Mouse (Mus musculus) retina, postnatal 1 day (tissue): ENCODE data around the gene Lrrc74a.

Experiments used
- DNase-seq: peaks from one replicate; pipeline ENCODE4 v3.0.0-alpha.2; 2012

Gene Lrrc74a

DNA sequence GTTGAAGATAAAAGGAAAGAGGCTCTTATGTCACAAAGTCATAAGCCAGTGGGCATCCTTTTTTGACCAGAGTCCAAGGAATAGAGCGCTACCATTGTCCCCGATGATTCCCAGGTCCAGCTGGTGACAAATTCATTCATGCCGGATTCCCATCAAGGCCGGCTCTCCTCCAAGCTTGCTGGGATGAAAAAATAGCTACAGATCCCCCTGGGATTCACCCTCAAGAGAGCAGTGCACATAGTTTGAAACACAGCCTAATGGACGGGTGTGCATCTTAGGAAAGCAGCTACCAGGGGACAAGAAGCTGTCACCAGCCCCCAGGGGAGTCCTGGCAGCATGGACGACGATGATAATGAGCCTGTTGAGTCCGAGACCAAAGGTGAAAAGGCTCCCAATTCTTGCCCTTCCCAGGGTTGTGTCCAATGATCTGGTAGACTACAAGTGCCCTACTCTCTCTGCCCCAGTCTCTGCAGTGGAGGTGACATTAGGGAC is at the start of gene Lrrc74a:
Gene Lrrc74a (plus strand): TSS at position 51 of the 492 bp plus-strand sequence.
- DNase-seq, result no peak

DNA sequence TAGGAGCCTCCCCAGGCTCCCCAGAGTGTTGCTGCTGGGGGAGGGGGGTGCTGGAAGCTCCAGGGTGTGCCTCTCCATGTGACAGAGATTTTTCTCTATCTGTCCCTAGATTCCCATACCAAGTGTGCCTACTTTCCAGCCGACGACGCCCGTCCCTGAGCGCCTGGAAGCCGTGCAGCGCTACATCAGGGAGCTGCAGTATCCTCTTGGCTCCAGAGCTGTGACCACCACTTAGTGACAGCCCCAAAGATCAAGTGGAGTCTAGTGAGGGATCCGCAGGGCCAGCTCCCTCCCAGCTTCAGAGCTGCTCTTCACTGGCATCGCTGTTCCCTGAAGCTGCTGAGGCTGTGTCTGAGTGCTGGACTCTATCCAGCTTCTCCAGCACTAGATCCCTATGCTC is 48.9 kb upstream of the Lrrc74a start:
- no peak for DNase-seq

DNA sequence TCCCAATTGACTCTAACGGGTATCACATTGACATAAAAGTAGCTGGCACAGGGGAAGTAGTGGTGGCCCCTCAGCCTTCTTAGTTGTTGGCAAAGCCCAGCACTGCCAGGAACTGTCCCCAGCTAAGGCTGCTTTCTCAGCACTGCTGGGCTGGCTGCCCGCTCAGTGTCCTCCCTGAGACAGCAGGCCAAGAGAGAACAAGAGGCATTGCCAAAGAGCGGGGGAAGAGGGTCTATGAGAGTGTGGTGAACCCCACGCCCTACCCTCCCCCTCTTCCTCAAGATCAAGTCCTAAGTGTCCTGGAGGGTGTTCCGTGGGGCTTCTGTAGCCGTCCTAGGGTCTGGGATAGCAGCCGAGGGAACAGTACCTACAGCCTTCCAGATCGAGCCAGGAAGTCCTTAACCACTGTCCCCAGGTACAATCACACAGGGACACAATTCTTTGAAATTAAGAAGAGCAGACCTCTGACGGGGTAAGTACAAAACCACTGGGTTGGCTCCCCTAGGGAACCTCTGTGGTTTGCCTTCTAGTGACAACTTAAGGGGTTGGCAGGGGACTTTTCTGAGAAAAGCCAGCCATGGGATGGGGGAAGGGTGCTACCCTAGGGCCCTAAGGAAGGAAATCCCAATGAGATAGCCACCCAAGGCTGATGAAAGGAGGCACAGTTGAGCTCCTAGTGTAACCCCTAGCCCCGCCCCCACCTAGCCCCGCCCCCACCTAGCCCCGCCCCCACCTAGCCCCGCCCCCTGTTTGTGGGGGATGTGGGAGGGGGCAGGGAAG is 47.4 kb upstream of the Lrrc74a start:
- no peak for DNase-seq

DNA sequence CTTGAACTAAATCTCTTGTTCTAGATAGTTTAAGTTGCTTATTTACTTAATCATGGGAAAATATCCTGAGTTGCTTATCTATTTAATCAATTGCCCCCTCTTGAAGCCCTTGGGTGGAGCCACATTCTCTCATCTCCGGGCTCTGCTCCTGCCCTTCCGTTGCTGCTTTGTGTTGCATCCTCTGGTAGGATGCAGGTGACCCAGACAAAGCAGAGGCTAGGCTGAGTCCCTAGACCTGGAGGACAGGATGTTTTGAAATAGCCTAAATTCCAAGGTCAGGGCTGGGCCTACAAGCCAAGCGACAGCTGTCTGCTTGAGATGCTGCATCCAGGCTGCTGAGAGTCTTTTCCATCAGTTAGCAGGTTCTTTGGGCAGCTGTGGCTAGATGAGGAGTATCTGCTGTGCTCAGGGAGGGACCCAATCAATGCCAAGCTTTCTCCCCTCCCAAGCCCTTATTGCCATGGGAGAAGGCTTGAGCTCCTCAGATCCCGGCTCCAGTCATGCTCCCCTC is 46.7 kb upstream of the Lrrc74a start:
- no peak for DNase-seq

DNA sequence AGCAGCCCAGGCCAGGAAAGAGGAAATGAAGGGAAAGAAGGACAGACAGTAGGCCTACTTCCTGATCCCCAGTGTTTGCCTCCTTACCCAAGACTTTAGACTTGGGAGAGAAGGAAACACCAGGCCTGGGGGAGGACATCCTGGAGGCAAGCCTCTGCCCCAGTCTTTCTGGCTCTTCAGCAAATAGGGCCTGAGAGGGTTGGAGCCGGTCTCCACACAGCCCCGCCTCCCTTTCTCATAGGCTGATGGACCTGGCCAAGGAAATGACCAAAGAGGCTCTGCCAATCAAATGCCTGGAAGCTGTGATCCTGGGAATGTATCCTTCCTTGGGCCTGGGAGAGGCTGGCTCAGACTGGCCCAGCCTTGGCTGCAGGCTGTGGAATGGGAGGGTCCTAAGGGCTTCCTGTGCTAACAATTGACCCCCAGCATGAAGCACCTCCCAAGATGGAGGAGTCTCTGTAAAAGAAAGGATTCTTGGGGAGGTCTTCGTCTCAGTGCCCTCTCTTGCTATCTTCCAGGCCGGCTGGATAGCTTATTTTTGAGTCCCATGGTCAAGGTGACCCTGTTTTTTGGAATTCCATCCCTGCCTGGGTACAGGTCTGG is 46.1 kb upstream of the Lrrc74a start:
- DNase-seq, result no peak

DNA sequence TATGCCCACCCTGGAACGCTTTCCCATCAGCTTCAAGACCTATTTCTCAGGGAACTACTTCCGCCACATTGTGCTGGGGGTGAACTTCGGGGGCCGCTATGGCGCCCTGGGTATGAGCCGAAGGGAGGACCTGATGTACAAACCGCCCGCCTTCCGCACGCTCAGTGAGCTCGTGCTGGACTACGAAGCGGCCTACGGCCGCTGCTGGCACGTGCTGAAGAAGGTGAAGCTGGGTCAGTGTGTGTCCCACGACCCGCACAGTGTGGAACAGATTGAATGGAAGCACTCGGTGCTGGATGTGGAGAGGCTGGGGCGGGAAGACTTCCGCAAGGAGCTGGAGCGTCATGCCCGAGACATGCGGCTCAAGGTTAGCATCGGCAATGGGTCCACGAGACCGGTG is 45.3 kb upstream of the Lrrc74a start:
- no peak for DNase-seq

DNA sequence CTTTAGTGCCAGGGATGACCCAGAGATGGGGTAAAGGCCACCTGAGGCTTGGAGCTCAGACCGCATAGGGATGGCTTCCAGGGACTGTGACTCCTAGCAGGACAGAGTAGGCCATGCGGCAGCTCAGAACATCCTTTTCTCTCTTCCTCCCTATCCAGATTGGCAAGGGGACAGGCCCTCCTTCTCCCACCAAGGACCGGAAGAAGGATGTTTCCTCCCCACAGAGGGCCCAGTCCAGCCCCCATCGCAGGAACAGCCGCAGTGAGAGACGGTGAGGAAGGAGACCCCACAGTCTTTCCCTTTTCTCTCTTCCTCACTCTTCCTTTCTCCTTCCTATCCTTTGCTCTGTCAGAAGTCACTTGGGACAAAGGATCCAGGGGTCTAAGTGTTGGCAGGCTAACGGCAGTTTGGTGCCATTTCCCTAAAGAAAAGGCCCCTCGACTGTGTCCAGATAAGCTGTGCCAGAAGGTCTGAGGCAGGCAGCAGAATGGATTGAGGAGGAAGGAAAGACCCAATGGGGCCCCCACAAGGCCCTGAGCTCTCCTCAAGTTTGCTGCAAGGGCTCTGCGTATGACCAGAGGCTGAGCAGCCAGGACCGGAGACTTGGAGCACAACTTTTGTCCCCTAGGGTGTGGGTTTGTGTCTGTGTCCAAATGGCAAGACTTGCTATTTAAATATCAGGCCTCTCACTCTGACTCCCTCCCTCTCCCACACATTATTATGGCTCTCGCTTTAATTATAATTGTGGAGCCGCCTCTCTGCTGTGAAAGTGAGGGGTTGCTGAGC is 43.3 kb upstream of the Lrrc74a start:
- no peak for DNase-seq

DNA sequence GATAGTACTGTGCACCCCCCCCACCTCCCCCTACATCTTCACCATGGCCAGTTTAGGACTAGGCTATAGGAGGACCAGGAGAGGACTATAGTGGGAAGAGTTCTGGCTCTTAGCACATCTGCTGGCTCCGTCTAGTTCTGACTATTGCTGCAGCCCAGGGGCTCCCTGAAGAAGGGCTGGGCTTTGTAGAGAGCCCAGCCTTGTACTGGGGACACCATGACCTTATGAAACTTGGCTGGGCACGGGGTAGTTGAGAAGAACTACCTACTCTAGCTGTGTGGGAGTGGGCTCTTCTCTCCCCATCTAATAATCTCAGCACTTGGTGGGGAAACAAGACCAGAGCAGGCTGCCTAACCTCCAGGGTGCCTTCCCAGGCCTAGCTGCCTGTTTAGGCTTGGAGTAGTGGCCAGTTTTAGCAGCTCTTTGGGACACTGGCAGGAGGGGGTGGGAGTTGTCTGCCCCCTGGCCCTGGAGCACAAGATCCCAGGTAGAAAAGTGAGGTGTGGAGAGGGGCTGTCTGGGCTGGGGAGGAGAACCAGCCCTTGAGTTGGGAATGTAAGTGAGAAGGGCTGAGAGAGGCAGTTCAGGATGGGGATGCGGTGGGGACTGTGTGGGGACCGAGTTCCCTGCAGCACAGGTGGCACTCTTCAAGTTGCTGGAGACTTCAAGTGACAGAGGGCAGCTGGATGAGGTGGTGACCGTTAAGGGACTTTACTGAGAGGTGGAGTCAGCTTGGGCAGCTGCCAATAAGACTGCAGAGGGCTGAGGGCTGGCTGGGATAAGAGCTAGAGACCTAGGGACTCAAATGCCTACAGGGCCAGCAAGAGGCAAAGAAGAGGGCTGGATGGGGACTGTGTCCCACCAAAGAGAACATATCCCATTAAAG is 41.5 kb upstream of the Lrrc74a start:
- DNase-seq, result no peak

DNA sequence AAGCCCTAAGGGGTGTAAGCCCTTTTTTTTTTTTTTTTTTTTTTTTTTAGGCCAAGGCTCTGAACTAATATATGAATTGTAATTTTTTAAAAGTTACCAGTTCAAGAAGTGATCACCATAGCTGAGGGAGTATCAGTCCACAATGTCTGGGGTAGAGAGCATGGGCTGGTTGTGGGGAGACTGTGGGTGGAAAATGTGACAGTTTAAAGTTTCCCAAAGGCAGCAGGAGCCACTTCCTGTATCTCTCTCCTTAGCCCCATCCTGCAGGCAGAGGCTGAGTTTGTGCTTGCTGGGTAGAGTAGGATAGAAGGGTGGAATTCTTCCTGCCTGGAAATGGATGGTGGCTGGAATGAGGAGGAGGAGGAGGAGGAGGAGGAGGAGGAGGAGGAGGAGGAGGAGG is 40.8 kb upstream of the Lrrc74a start:
- DNase-seq, result no peak

DNA sequence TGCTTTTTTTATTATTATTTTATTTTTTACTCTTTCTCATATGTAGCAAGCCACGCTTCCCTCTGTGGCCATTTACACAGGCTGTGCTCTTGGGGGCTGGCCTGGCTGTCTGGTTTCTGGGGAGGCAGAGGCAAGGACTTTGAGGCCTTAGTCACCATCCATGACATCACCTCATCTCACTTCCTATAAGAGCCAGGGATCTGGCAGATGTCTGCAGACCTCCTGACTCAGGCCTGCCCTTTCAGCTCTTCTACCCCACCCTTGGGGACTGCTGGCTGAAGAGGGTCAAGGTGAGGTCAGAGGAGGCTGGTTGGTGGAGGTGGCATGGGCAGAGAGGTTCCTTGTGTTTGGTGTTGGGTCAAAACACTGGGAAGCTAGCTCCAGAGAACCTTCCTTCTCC is 39.7 kb upstream of the Lrrc74a start:
- DNase-seq, result no peak

DNA sequence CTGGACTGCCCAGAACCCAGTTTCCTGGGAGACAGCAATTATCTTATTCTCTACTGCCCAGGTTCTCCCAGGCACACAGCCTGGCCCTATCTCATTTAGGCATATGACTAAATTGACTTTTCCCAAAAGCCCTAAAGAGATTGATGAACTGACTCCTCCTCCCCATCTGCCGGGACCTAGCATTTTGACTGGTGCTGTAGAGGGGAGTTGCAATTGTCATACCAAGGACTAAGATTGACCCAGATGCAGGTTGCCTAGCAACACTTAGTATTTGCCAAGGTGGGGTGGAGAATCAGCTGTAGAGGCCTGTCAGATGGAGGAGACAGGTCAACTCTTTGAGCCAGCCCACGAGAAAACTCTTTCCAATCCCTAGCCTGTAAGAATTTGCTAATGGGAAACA is 36.2 kb upstream of the Lrrc74a start:
- DNase-seq, result peak; percentile 79

DNA sequence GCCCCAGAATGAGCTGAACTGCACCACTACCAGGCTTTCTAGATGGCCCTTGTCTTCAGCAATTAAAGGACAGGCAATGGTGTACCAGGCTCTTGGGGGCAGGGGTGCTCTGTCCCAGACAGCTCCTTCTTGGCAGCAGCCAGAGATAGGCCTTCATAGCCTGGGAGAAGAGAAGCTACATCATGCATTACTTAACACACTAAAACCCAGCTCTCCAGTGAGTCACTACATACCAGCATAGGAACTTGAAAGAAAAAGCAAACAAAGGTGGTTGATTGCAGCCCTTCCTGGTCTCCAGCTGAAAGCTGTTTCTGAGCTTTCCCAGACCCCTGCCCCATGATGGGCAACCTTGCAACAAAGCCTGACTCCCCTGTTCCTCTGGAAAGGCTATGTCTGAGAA is 35.6 kb upstream of the Lrrc74a start:
- DNase-seq, result no peak

DNA sequence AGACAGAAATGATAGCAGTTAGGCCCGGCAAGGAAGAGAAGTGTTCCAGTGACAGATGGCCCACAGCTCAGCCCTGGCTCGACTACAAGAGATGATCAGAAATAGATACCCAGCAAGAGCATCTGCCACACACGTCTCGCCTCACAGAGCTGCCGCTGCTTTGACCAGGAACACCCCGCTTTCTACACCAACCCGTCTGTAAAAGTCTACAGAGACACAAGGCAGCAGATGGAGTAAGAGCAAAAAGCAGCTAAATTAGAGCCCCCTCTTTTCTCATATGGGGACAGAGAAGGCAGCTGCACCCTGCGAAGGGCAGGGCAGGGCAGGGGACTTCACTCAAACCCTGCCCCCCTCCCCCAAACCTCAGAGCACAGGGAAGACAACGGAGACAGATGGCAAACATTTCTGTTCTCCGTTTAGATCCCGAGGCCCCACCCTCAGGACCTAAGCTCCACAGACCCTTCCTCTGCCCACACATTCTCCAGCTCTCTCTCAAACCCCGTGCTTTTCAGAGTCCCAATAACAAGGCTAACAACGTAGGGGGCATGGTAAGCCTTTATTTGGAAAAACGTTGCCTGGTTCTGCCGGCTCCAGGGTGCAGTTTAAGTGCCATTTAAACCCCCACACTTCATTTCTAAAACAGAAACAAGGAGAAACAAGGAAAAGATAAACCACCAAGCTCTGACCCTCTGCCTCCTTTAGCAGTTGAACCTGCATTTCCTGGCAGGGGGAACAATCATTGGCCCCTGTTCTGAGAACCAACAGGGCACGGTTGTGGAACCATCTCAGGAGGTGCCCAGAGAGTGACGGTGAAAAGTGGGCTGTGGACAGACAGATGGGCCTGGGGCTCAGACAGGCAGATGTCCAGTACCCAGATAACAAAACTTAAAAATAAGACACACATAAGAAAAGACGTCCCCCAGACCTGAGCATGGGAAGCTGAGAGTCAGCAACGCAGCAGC is 33.9 kb upstream of the Lrrc74a start:
- DNase-seq, result peak; percentile 83

DNA sequence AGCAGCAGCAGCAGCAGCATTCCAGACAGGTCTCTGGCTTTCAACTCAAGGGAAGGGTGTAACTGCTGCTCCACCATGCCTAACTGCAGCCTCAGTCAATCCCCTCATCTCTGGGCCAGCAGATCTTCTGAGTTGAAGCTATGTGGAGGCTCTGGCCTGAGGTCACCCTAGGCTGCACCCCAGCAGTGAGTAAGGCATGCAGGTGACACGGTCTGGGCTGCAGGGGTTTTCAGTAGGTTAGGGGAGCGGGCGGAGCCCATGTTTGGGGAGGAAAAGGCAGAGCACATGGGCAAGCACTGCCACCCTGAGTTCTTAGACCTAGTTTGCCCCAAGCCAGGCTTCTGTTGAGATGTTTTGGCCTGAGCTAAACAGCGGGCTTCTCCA is 33.2 kb upstream of the Lrrc74a start:
- no peak for DNase-seq

DNA sequence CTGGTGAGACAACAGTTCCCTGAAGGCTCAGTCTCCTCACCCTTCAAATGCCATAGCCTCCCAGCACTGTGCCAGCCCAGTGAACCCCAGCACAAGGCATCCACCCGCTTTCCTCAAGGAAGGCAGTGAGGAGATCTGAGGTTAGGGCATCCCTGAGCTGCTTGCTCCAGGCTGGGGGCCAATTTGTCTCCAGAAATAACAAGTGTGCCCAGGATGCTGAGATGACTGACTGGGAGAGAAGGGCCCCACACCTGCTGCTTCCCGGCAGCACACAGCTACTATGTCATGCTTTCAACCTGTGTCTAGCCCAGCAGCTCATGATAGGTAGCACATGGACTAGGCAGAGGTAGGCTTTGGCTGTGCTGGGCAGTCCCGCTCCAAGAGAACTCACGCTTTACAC is 32.7 kb upstream of the Lrrc74a start:
- no peak for DNase-seq

DNA sequence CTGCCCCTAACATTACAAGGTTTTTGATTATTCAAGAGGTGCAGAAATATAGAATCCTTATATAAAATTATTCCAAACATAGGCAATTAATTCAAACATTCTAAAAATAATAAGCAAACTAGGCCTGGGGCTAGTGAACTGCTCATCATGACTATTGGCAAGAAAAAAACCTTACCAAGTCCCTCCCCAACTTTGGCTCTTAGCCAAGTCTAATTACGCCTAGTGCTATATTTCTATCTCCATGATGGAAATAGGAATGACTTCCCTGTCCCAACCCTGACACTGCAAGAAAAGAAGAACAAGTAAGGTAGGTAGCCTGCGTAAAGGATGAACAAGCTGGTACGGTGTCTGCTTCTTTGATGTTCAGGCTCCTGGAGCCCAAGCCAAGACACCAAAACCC is 31.5 kb upstream of the Lrrc74a start:
- no peak for DNase-seq

DNA sequence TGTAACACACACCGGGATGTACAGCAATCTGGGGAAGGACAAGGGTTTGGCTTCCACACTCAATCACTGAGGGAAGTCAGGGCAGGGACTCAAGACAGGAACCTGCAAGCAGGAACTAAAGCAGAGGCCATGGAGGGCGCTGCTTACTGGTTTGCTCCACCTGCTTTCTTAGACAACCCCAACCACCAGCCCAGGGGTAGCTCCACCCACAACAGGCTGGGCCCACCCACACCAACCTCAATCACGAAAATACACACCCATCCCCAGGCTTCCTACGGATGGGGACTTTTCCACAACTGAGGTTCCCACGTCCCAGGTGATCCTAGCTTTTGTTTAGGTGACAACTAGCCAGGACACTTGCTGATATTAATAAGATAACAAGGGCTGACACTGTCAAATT is 28.3 kb upstream of the Lrrc74a start:
- DNase-seq, result no peak

DNA sequence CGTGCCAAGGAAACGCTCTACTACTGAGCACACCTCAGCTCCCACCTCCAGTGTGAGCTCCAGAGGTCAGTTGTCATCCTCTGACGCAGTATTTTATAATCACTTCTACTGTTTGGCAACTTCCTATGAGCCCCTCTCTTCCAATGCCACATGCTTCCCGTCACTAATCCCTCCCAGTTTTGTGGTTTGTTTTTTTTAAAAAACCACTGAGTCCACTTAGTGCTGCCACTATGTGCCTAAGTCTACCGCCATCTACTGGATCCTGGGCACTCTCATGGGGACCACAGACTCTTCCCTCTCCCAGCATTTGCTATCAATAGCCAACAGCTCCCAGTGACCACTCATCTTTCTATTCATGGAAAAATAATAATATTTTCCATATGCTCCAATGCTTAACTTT is 20.1 kb upstream of the Lrrc74a start:
- peak; percentile 31 for DNase-seq

DNA sequence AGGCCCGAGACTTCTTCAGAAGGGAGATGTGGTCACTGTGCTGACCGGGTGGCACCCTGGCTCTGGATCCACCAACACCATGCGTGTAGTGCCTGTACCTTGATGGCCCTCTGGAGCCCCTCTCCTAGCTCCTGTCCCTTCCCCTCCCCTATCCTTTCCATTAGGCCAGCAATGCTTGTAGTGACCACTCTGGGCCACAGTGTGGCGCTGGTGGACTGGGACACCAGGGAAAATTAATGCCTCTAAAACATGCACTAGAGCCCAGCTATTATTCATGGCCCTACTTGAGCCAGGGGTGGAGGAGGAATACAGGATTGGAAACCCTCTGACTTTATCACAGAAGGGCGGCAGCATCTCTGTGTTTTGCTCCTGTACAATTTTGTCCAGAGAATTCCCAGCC is 18.8 kb upstream of the Lrrc74a start:
- peak; percentile 78 for DNase-seq

DNA sequence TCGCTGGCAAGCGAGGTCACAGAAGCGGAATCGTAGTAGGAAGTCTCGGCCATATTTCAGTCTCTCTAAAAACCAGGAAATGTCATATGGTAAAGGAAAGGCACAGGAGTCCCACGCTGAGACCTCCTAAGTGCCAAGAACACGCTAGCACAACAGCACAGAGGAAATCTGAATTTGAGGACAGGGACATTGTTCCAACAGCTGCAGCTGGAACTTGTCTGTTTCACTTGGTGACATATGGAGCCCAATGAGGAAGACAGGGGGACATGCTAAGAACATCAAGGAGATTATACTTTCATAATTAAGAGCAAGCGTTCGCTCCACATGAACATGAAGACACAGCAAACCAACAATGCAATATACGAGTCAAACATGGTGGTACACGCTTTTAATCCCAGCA is 17.2 kb upstream of the Lrrc74a start:
- no peak for DNase-seq

DNA sequence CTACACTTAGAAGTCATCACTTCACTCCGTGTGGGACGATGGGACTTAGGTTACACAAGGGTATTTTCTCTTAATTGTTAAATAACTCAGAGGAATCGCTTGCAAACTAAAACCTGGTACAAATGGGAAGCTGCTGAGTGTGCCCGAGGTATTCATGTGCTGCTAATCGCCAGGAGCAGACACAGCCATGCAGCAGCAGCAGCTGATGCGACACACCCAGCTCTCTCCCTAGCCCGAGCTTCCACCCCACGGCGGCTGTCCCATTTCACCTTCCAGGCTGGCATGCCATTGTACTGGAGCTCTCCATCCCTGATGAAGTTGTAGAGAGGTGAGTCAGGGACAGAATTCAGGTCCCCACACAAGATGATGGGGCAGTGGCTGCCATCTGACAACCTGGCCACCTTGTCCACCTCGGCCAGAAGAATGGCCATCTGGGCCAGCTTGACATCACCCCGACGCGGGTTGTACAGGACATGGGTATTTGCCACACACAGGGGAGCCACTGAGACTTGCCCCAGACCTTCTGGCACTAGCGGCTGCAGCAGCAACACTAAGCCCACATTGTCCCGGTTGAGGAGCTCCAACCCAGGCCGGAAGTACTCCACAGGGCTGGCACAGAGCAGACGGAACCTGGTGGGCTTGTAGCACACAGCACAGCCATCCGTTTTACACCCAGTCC is 14.1 kb upstream of the Lrrc74a start:
- DNase-seq, result no peak
